Mouse (Mus musculus): Measurements from ENCODE around the gene Spast. TPM values are rescaled to one million over a fixed set of nuclear protein-coding genes. Genes with fewer than 3 reads are reported as not detected.
"Not testable (repeated sequence)": the region's sequence is repeated elsewhere in the genome, so short reads cannot be mapped to it uniquely, and the experiment has no call there.

The Spast gene
- polyA plus RNA-seq (2015; fragmentation: Nextera tagmentation; extraction: Ambion mirVana) = 36.8 and 38.4 TPM in 2 replicates

GRCm38 (mm10) chr17:74338937-74339804 is at the start of gene Spast:
TSS of gene Spast (plus strand) at chr17:74338987.
- no peaks in the 10 kb centered on the region for H3K9me3 ChIP-seq
- H3K27ac ChIP-seq (replicated peaks) = peak within 1 kb of the TSS; percentile 99
- H3K27me3 ChIP-seq = no peaks in the 10 kb centered on the region
- H3K36me3 ChIP-seq = peaks cover 10% of the 10 kb centered on the region; the same call in 1 of the 2 replicates
- WGBS = under 1% methylated on average over 74 of the region's 90 CpGs
- H3K4me3 ChIP-seq = peak within 1 kb of the TSS; percentile 83
- H3K4me2 ChIP-seq = peak within 1 kb of the TSS; percentile 68
- peak; percentile 76 for ATAC-seq (ENCODE audit: low read depth)
- peaks cover 42% of the 10 kb centered on the region for H3K4me1 ChIP-seq (replicated peaks)
- H3K9ac ChIP-seq = peak within 1 kb of the TSS; percentile 94

- Histone ChIP-seq H3K36me3 (0 out of 2 replicates have a peak, but pooled peaks cover 14% of the 10 kb centered on the region), H3K9me3 (no peaks in the 10 kb centered on the region; the same call in 1 of the 2 replicates), H3K27ac (replicated peaks) (no peak overlapping the region), H3K4me2 (no peak overlapping the region), H3K27me3 (no peaks in the 10 kb centered on the region), H3K9ac (no peak overlapping the region), H3K4me3 (no peak overlapping the region), H3K4me1 (replicated peaks) (peaks cover 34% of the 10 kb centered on the region)
- 72% methylated on average over 3 of the region's 3 CpGs for WGBS
- ATAC-seq (ENCODE audit: low read depth) = no peak
These were observed 48.6 kb upstream of the Spast start for GRCm38 (mm10) chr17:74290198-74290597.

- 0 out of 2 replicates have a peak, but pooled peaks cover 14% of the 10 kb centered on the region for H3K36me3 ChIP-seq
- no peak overlapping the region for H3K4me2 ChIP-seq
- no peak overlapping the region; the same call in 1 of the 2 replicates for H3K27ac ChIP-seq (replicated peaks)
- no peak for ATAC-seq (ENCODE audit: low read depth)
- H3K9me3 ChIP-seq = no peaks in the 10 kb centered on the region; the same call in 1 of the 2 replicates
- H3K4me3 ChIP-seq = no peak overlapping the region
- no peak overlapping the region for H3K9ac ChIP-seq
- H3K27me3 ChIP-seq = no peaks in the 10 kb centered on the region
- H3K4me1 ChIP-seq (replicated peaks) = peaks cover 34% of the 10 kb centered on the region
These were observed 47.9 kb upstream of the Spast start for GRCm38 (mm10) chr17:74290869-74291268.

- no peaks in the 10 kb centered on the region for H3K27me3 ChIP-seq
- no peak overlapping the region for H3K9ac ChIP-seq
- H3K9me3 ChIP-seq = no peaks in the 10 kb centered on the region; the same call in 1 of the 2 replicates
- ATAC-seq (ENCODE audit: low read depth) = no peak
- WGBS = 79% methylated on average over 4 of the region's 4 CpGs
- no peak overlapping the region for H3K27ac ChIP-seq (replicated peaks)
- peaks cover 34% of the 10 kb centered on the region for H3K4me1 ChIP-seq (replicated peaks)
- H3K4me3 ChIP-seq = no peak overlapping the region
- no peak overlapping the region for H3K4me2 ChIP-seq
- H3K36me3 ChIP-seq = 0 out of 2 replicates have a peak, but pooled peaks cover 14% of the 10 kb centered on the region
These were observed 47.0 kb upstream of the Spast start for GRCm38 (mm10) chr17:74291640-74292361.

GRCm38 (mm10) chr17:74293687-74294425 is 44.9 kb upstream of the Spast start:
- no peak for ATAC-seq (ENCODE audit: low read depth)
- H3K4me3 ChIP-seq = peak overlapping the region; percentile 91

GRCm38 (mm10) chr17:74294426-74295025 is 44.3 kb upstream of the Spast start:
- Histone ChIP-seq H3K27me3 (no peaks in the 10 kb centered on the region), H3K4me1 (replicated peaks) (peaks cover 34% of the 10 kb centered on the region), H3K4me2 (peak overlapping the region; percentile 74), H3K27ac (replicated peaks) (peak overlapping the region; percentile 93), H3K36me3 (peaks cover 9% of the 10 kb centered on the region; the same call in 1 of the 2 replicates), H3K4me3 (peak overlapping the region; percentile 91), H3K9me3 (no peaks in the 10 kb centered on the region), H3K9ac (peak overlapping the region; percentile 96)
- peak; percentile 79 for ATAC-seq (ENCODE audit: low read depth)
- under 1% methylated on average over 58 of the region's 80 CpGs for WGBS

More at GRCm38 (mm10) chr17:74293687-74294425, 44.9 kb upstream of the Spast start:
- peaks cover 34% of the 10 kb centered on the region for H3K4me1 ChIP-seq (replicated peaks)
- peak overlapping the region; percentile 74 for H3K4me2 ChIP-seq
- H3K27me3 ChIP-seq = no peaks in the 10 kb centered on the region
- H3K9ac ChIP-seq = peak overlapping the region; percentile 96
- H3K36me3 ChIP-seq = peaks cover 10% of the 10 kb centered on the region; the same call in 1 of the 2 replicates
- no peaks in the 10 kb centered on the region for H3K9me3 ChIP-seq
- peak overlapping the region; percentile 93 for H3K27ac ChIP-seq (replicated peaks)
- 2% methylated on average over 18 of the region's 18 CpGs for WGBS

GRCm38 (mm10) chr17:74295026-74295970 is 43.5 kb upstream of the Spast start, which contains the start of gene Memo1:
TSS of gene Memo1 (minus strand) at chr17:74295521.
- Histone ChIP-seq H3K9me3 (no peaks in the 10 kb centered on the region), H3K9ac (peak within 1 kb of the TSS; percentile 96), H3K36me3 (peaks cover 13% of the 10 kb centered on the region), H3K4me1 (replicated peaks) (peaks cover 30% of the 10 kb centered on the region), H3K27ac (replicated peaks) (peak within 1 kb of the TSS; percentile 93), H3K4me2 (peak within 1 kb of the TSS; percentile 74), H3K4me3 (peak within 1 kb of the TSS; percentile 91), H3K27me3 (no peaks in the 10 kb centered on the region)
- under 1% methylated on average over 38 of the region's 110 CpGs for WGBS
- ATAC-seq (ENCODE audit: low read depth) = peak; percentile 92

GRCm38 (mm10) chr17:74296076-74296823 is 42.5 kb upstream of the Spast start:
- H3K4me2 ChIP-seq = peak overlapping the region; percentile 74
- 51% methylated on average over 11 of the region's 11 CpGs for WGBS
- peak overlapping the region; percentile 91 for H3K4me3 ChIP-seq
- H3K9me3 ChIP-seq = no peaks in the 10 kb centered on the region
- peaks cover 20% of the 10 kb centered on the region for H3K36me3 ChIP-seq
- peak overlapping the region; percentile 93 for H3K27ac ChIP-seq (replicated peaks)
- H3K27me3 ChIP-seq = no peaks in the 10 kb centered on the region
- no peak for ATAC-seq (ENCODE audit: low read depth)
- peak overlapping the region; percentile 96 for H3K9ac ChIP-seq
- H3K4me1 ChIP-seq (replicated peaks) = peaks cover 23% of the 10 kb centered on the region

GRCm38 (mm10) chr17:74296991-74297390 is 41.8 kb upstream of the Spast start:
- Histone ChIP-seq H3K36me3 (peaks cover 25% of the 10 kb centered on the region), H3K4me1 (replicated peaks) (peaks cover 17% of the 10 kb centered on the region)
- not testable (repeated sequence) for H3K4me3 ChIP-seq; H3K4me2 ChIP-seq; H3K27me3 ChIP-seq; H3K27ac ChIP-seq (replicated peaks); ATAC-seq (ENCODE audit: low read depth); H3K9ac ChIP-seq; H3K9me3 ChIP-seq
- WGBS = 93% methylated on average over 5 of the region's 5 CpGs

DNA sequence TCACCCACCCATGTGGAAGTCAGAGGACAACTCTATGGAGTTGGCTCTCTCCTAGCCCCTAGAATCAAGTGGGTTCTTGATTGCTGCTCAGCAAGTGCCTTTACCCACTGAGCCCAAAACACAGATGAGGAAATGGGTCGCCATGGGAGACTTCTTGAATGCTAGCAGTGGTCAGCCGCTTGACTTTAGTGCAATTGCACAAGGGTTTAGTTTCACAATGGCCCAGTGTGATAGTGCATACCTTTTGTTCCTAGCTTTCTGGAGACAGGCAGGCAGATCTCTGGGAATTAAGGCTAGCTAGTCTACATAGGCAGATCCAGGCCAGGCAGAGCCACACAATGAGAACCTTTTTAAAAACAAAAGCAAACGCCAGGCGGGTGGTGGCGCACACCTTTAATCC is 38.7 kb upstream of the Spast start:
- Histone ChIP-seq H3K4me3 (no peak overlapping the region), H3K4me2 (no peak overlapping the region), H3K27me3 (no peaks in the 10 kb centered on the region), H3K9me3 (no peaks in the 10 kb centered on the region), H3K27ac (replicated peaks) (no peak overlapping the region), H3K9ac (no peak overlapping the region), H3K36me3 (peaks cover 41% of the 10 kb centered on the region), H3K4me1 (replicated peaks) (no peaks in the 10 kb centered on the region)
- no peak for ATAC-seq (ENCODE audit: low read depth)
- 88% methylated on average over 5 of the region's 5 CpGs for WGBS

Data from neural tube, embryonic 13.5 days (tissue).